Mouse (Mus musculus): Measurements from ENCODE around the gene Glis2.

- no peak for TF ChIP-seq UBTF (IDR thresholded peaks at IDR 0.05; ENCODE audit: borderline replicate concordance, insufficient read depth, low read depth, low read length)
- no peak for TF ChIP-seq ZNF384 (IDR thresholded peaks at IDR 0.05; ENCODE audit: low read depth, low read length)
- no peak for TF ChIP-seq CTCF (IDR thresholded peaks at IDR 0.05 in 2 of 3, conservative IDR thresholded peaks at IDR 0.05 in 1 of 3; ENCODE audit: control insufficient read depth in 1 of 3, insufficient read depth in 1 of 3, low read depth in 2 of 3, low read length in 3 of 3, poor library complexity in 1 of 3, severe bottlenecking in 1 of 3)
- TF ChIP-seq RAD21 (IDR thresholded peaks at IDR 0.05; ENCODE audit: low read depth, low read length): no peak
- no peak for TF ChIP-seq POLR2A (IDR thresholded peaks at IDR 0.05; ENCODE audit: control insufficient read depth in 1 of 2, insufficient read depth in 1 of 2, low read depth in 1 of 2, low read length in 2 of 2, poor library complexity in 1 of 2)
Observed at GRCm38 (mm10) chr16:4649692-4650091, 55.2 kb downstream of the Glis2 start.

Measured in MEL (cell line).